Mouse (Mus musculus): ENCODE measurements at regions not wholly inside any gene's neighbourhood (a gene's known extent, or its start where the extent isn't known, plus 50 kb on each side); places are given as distances from the start of the nearest gene placed in this dataset.

- no peak for DNase-seq (ENCODE audit: low spot score)
Observed at GRCm38 (mm10) chr19:15487576-15487975, 459.6 kb downstream of the Psat1 start.

- no peak for DNase-seq (ENCODE audit: low spot score)
Observed at GRCm38 (mm10) chr19:15481605-15482004, 465.5 kb downstream of the Psat1 start.

- no peak for DNase-seq (ENCODE audit: low spot score)
Observed at GRCm38 (mm10) chr19:15469541-15469940, 477.6 kb downstream of the Psat1 start.

- no peak for DNase-seq (ENCODE audit: low spot score)
Observed at GRCm38 (mm10) chr19:15466713-15467112, 480.4 kb downstream of the Psat1 start.

GRCm38 (mm10) chr19:15465063-15465760, 481.9 kb downstream of the Psat1 start:
- DNase-seq (ENCODE audit: low spot score), result no peak

- DNase-seq (ENCODE audit: low spot score), result no peak
Observed at GRCm38 (mm10) chr19:15457793-15458192, 489.3 kb downstream of the Psat1 start.

GRCm38 (mm10) chr19:15456943-15457735, 490.0 kb downstream of the Psat1 start:
- no peak for DNase-seq (ENCODE audit: low spot score)

- DNase-seq (ENCODE audit: low spot score), result no peak
Observed at GRCm38 (mm10) chr19:15448989-15449388, 498.1 kb downstream of the Psat1 start.

- DNase-seq (ENCODE audit: low spot score), result no peak
Observed at GRCm38 (mm10) chr19:15431798-15432197, 515.3 kb downstream of the Psat1 start.

GRCm38 (mm10) chr19:15421311-15421710, 525.8 kb downstream of the Psat1 start:
- no peak for DNase-seq (ENCODE audit: low spot score)

- DNase-seq (ENCODE audit: low spot score), result no peak
Observed at GRCm38 (mm10) chr19:15398624-15399023, 548.5 kb downstream of the Psat1 start.

- DNase-seq (ENCODE audit: low spot score), result no peak
Observed at GRCm38 (mm10) chr19:15371682-15372081, 575.5 kb downstream of the Psat1 start.

- DNase-seq (ENCODE audit: low spot score), result no peak
Observed at GRCm38 (mm10) chr19:15366951-15367350, 580.2 kb downstream of the Psat1 start.

GRCm38 (mm10) chr19:15357181-15357580, 590.0 kb downstream of the Psat1 start:
- DNase-seq (ENCODE audit: low spot score), result no peak

GRCm38 (mm10) chr19:15348356-15348755, 598.8 kb downstream of the Psat1 start:
- no peak for DNase-seq (ENCODE audit: low spot score)

- no peak for DNase-seq (ENCODE audit: low spot score)
Observed at GRCm38 (mm10) chr19:15342229-15342628, 604.9 kb downstream of the Psat1 start.

- no peak for DNase-seq (ENCODE audit: low spot score)
Observed at GRCm38 (mm10) chr19:15340305-15340983, 606.7 kb downstream of the Psat1 start.

- peak; percentile 6 for DNase-seq (ENCODE audit: low spot score)
Observed at GRCm38 (mm10) chr19:15339979-15340304, 607.2 kb downstream of the Psat1 start.

GRCm38 (mm10) chr19:15330155-15330554, 617.0 kb downstream of the Psat1 start:
- DNase-seq (ENCODE audit: low spot score), result peak; percentile 30

GRCm38 (mm10) chr19:15299474-15299873, 647.7 kb downstream of the Psat1 start:
- DNase-seq (ENCODE audit: low spot score), result no peak

- no peak for DNase-seq (ENCODE audit: low spot score)
Observed at GRCm38 (mm10) chr19:15285016-15285415, 662.1 kb downstream of the Psat1 start.

GRCm38 (mm10) chr19:15242781-15243180, 644.9 kb upstream of the Tle4 start:
- DNase-seq (ENCODE audit: low spot score), result no peak

Data from layer of hippocampus, adult 11-12 months (tissue).